Mouse (Mus musculus): ENCODE measurements around the gene Epor.

GRCm38 (mm10) chr9:21963417-21963816 is at the start of gene Epor:
- TF ChIP-seq EP300 (IDR thresholded peaks at IDR 0.05; ENCODE audit: insufficient read depth, low read depth, low read length) (no peak), CTCF (IDR thresholded peaks at IDR 0.05) (no peak), POLR2A (IDR thresholded peaks at IDR 0.05; ENCODE audit: insufficient read depth, low read depth, low read length) (no peak)
